Mouse (Mus musculus) embryo, embryonic 9.5 days (tissue): ENCODE results near the gene Abca1.

ENCODE experiments used
- DNase-seq: peaks from one replicate; pipeline ENCODE4 v3.0.0-alpha.2; 2017; ENCODE audit errors: extremely low spot score

The Abca1 gene

DNA sequence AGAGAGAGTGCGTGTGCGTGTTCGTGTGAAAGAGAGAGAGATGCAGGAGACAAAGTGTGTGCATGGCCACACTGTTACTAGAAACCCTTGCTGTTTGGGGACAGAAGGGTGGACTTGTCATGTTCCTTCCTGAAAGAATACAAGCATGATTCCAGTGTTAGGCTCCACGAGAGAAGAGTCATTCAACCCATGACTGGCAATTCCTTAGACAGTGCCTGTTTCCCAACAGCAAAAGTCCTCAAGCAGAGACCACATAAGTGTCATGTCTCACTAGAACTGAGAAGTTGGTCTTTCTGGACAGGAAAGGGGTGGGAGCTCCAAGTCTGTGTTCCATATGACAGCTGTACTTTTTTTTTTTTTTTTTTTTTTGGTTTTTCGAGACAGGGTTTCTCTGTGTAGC, 10.1 kb downstream of the Abca1 start:
- no peak for DNase-seq

DNA sequence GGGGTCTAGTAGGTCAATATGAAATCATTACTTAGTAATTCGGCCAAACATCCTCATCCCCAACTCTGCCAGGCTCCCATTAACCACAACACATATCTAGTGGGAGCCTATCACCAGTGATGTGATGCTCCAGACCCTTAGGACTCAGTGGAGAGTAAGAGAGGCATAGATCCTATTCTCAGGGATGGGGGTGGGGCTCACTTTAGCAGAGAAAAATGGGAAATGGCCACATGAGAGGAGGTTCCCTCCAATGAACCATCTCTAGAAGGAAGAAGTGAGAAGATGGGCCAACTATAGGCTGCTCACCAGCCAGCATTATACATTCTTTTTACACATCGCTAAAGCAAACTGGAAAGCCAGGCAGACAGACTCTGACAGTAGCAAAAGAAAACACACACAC, 10.9 kb downstream of the Abca1 start:
- DNase-seq: no peak

DNA sequence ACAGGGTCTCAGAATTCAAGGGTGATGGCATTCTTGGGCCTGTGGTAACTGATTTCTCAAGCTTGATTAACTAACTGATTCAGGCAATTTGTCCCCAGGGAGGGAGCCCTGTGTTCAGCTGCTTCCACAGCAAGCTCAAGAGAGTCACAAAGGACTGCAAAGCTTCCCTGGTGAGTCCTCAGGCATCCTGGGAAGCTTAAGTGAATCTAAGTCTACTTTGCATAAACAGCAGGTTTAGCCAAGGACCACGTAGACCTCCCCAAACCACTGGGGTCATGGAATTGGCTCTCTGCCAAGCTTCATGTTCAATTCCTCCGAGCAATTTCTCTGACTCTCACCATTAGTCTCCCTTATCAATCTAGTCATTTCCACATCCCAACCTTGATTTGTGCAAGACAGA, 12.2 kb downstream of the Abca1 start:
- DNase-seq: no peak

DNA sequence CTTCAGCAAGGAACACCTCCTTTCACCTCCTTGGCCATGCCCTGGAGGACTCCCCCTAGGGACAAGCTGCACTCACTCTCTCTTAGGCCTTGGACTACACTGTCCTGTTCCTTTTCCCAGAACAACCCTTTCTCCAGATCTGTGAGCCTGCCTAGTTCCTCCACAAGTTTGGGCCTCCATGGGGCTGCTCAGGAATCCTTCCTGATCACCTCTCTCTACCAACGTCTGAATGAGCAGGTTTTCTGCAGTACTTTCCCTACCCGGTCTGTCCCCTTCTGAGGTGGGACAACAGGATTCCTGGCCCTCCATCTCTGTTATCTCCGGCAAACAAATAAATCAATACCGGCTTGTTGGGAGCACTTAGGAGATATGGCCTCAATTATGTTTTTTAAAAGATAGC, 12.6 kb downstream of the Abca1 start:
- DNase-seq: no peak

- no peak for DNase-seq
These were observed 13.3 kb downstream of the Abca1 start for GRCm38 (mm10) chr4:53146227-53146949.

GRCm38 (mm10) chr4:53145434-53146168, 14.1 kb downstream of the Abca1 start:
- DNase-seq: no peak

DNA sequence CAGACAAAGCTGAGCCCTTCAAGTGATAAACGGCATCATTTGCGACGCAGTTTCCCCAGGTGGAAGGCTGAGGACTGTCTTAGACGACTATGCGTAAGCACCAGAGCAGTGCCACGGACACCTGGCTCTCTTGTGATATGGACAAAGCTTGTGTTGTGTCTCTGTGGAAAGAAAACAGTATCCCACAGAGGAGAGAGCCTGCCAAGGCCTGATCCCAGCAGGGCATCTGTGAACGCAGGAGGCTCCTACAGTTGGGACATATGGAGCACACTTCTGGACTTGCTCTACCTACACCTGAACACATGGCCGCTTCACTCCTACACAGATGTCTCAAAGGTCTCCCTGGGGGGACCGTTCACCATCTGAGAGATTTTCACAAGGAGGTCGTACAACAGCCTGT, 15.1 kb downstream of the Abca1 start:
- DNase-seq: no peak

GRCm38 (mm10) chr4:53144021-53144420, 15.7 kb downstream of the Abca1 start:
- no peak for DNase-seq

- no peak for DNase-seq
These were observed 19.0 kb downstream of the Abca1 start for GRCm38 (mm10) chr4:53140678-53141077.

DNA sequence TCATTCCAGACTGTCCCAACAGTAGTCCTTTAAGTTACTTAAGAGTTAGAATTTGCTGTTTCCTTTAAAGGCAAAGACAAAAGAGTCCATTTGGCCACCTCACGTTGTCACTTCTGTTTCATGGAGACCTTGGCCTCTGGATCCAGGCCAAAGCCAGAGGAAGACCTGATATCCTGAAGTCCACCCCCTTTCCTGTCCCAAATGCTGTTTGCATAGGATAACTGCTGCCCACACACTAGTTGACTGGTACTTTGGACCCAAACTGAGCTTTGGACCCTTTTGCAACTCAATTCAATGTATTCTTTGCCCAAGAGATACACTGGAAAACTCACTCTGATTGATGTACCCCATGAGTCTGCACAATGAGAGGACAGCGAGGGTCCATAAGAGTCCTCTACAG, 20.2 kb downstream of the Abca1 start:
- DNase-seq: no peak

- no peak for DNase-seq
These were observed 20.7 kb downstream of the Abca1 start for GRCm38 (mm10) chr4:53138974-53139373.

DNA sequence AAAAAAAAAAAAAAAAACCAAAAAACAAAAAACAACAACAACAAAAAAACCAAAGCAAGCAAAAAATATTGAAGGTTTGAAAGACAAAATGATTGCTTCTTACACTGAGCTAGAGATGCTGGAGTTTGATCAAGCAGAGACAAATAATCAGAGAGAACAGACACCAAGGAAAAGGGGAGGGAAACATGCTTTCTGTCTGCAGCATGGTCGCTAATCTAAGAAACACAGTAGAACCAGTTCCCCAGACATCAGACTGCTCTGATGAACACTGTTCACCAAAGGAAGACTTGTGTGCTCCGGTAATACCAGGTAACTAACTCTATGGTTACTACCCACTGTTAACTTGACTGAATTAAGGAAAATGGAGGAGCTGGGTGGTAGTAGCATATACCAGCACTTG, 22.6 kb downstream of the Abca1 start:
- DNase-seq: no peak

GRCm38 (mm10) chr4:53134816-53135215, 24.9 kb downstream of the Abca1 start:
- DNase-seq: no peak

- no peak for DNase-seq
These were observed 25.7 kb downstream of the Abca1 start for GRCm38 (mm10) chr4:53133995-53134394.

DNA sequence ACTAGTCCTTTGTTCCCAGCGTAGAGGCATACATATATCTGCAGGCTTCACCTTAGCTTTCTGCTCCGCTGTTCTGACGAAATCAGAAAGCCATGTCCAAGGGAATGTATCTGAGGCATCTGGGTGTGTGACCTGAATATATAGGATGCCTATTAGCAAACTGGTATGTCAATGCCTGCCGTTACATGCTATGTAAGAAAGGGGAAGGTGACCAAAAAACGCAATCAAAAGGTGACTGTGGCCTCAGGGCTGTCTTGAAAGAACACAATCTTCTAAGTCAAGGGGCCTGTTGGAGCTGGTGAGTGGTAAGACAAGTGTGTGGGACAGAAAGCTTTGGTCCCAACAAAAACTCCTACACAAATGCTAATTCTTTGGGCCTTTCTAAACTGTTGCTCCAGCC, 28.2 kb downstream of the Abca1 start:
- no peak for DNase-seq

DNA sequence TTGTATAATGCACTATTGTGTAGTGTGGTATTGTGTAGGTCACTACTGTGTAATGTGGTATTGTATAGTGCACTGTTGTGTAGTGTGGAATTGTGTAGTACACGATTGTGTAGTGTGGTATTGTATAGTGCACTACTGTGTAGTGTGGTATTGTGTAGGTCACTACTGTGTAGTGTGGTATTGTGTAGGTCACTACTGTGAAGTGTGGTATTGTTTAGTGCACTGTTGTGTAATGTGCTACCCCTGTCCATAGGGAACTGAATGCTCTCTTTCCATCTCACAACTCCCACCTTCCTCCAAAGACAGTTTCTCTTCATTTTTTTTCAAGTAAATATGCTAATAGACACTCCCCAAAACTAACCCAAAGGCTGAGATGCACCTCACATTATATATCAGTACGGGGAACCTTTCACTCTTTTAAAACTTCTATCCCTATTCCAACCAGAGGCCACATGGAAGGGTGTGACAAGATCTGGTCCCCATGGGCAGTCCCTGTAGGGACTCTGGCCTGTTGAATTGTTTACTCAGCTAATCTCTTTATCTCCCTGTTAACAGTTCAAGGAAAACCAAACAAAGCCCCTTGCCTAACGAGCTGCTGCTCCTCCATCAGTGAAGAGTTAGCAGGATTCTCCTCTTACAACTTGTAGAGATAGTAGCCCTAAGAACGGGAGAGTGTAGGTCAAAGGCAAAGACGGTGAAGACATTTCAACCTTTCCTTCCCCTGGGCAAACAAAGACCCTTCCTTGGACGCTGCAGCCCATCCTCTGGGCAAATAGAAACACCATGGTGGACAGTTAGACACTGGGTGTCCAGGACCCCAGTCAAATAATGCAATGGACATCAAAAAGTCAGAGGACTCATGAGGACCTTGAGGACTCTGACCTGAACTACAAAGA, 28.8 kb downstream of the Abca1 start:
- no peak for DNase-seq

DNA sequence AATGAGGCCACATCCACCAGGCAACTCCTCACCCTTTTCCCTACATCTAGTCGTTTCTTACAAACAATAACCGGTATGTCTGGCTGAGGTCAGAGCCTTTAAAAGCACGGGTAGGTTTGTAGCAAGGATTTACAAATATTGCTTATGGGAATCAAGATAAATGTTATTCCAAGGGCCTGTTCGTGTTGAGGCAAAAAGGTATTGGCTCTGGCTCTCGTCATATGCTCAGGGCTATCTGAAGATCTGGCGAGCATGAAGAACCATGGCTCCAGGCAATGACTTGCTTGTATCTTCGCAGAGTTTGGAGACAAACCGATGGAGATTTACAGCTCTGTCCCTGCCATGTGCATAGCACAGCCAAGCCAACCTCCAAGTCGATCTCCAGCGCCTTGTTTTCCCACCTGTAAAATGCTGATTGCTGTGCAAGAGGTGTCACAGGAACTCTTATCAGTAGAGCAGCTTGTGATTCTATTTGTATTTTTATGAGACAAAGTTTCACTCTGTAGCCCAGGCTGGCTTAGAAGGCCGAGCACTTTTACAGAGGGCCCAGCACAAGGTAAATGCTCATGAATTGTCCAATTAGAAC, 29.9 kb downstream of the Abca1 start:
- no peak for DNase-seq

GRCm38 (mm10) chr4:53127266-53127665, 32.4 kb downstream of the Abca1 start:
- no peak for DNase-seq

GRCm38 (mm10) chr4:53126794-53127193, 32.9 kb downstream of the Abca1 start:
- DNase-seq: no peak

DNA sequence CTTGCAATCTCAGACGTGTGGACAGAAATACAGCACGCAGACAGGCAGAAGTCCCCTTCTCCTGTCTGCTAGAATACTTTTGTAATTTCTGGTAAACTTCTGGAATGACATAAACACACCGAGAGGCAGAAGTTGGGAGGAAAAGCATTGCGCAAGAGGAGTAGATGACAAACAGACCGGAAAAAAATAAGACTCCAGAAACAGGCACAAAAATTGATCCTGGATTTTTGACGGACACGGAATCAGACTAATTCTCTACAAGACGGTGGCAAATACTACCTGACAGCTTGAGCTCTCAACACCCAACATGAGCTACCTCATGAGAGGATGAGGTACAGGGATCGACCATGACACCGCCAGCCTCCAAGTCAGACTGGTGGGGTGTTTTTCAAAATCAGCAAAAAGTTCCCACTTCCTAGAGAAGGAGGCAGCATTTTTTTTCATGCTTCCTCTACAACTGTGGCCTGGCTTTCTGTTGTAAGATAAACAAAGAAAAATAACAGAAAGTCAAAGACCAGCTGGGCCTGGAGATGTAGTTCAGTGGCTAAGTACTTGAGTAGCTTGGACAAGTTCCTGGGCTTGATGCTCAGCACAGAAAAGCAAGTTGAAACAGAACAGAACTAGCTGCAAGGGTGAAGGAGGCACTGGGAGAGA, 34.7 kb downstream of the Abca1 start:
- no peak for DNase-seq

DNA sequence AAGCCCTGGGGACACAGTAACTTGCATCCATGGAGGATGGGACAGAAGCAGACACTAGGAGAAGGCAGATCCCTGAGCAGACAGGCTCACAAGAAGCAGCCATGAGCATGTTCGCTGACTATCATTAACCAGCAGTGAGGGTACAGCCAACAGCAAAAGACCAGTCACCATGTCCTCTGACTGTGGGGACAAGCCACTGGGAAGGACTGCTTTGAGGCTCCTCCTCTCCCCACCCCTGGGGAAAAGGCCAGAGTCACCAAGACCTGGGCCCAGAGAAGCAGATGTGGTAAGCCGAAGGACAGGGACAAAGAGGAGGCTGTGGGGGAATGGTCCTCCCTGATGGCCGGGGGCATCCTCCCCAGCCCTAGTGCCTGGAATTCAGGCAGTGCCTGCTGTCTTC, 37.4 kb downstream of the Abca1 start:
- DNase-seq: no peak
